Mouse (Mus musculus): Measurements from ENCODE around the gene Tmtc2.

GRCm38 (mm10) chr10:105225714-105226113, 348.5 kb downstream of the Tmtc2 start:
- TF ChIP-seq CTCF (IDR thresholded peaks at IDR 0.05; ENCODE audit: low read depth, low read length) (no peak), POLR2A (IDR thresholded peaks at IDR 0.05; ENCODE audit: insufficient read depth, low read length) (no peak), EP300 (IDR thresholded peaks at IDR 0.05; ENCODE audit: insufficient read depth, low read depth, low read length) (no peak)

All from ES-Bruce4 (cell line).